Mouse (Mus musculus): Measurements from ENCODE around the gene H2-M10.2. TPM values are rescaled to one million over a fixed set of nuclear protein-coding genes. Genes with fewer than 3 reads are reported as not detected.

Gene H2-M10.2
- not detected for total RNA-seq (2021)

DNA sequence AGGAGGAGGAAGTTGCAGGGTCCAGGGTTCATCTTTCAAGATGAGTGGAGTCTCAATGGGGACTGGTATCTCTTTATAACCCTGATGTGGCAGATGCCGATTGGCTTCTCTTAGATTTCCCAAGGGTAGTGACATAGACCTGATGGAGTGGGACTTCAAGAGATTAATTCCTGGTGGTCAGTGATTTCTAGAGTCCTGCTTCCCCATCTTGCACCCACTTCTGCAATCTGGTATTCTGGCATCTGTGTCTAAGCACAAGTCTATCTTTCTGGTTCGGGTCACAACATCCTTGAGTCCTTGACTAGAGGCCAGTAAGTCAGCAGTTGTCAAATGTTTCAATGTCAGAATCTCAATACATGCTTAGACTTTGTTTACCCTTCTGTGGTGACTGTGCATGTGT lies at the start of gene H2-M10.2:
Gene H2-M10.2, minus strand, starts transcription at position 101 of the 400 bp plus-strand sequence.
- no peak for DNase-seq (ENCODE audit: extremely low spot score in 1 of 2, low spot score in 2 of 2)
- intact Hi-C loops (cut with DNase I) = no loop called here

- no peak for DNase-seq (ENCODE audit: extremely low spot score in 1 of 2, low spot score in 2 of 2)
- intact Hi-C loops (cut with DNase I) = no loop called here
Measured at GRCm38 (mm10) chr17:36326055-36326454, 39.8 kb upstream of the H2-M10.2 start, which contains the start of gene H2-M10.1. TSS of gene H2-M10.1 (minus strand) at chr17:36326155.

GRCm38 (mm10) chr17:36315689-36316253 lies 29.5 kb upstream of the H2-M10.2 start:
- DNase-seq (ENCODE audit: extremely low spot score in 1 of 2, low spot score in 2 of 2) = no peak
- intact Hi-C loops (cut with DNase I) = no loop called here

- intact Hi-C loops (cut with DNase I) = no loop called here
- DNase-seq (ENCODE audit: extremely low spot score in 1 of 2, low spot score in 2 of 2) = peak; percentile 60 to 62
Measured at GRCm38 (mm10) chr17:36315041-36315688, 28.9 kb upstream of the H2-M10.2 start.

- intact Hi-C loops (cut with DNase I) = no loop called here
- no peak for DNase-seq (ENCODE audit: extremely low spot score in 1 of 2, low spot score in 2 of 2)
Measured at GRCm38 (mm10) chr17:36314511-36314910, 28.2 kb upstream of the H2-M10.2 start.

DNA sequence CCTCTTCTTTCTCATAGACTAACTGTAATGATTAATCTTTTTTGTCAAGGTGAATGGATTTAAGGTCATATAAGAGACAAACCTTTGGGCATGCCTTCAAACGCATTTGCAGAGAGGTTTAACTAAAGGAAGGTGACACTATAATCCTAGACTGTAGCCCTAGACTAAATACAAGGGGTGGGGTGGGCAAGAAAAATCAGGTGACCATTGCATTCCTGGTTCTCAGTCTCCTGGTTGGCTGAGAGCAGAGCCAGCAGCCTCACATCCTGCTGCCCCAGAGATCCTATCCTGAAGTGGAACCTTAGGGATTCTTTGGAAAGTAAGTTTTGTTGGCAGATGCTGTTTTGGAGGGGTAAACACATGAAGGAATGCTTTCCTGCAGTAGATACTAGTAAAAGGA lies 23.0 kb upstream of the H2-M10.2 start:
- DNase-seq (ENCODE audit: extremely low spot score in 1 of 2, low spot score in 2 of 2) = no peak
- intact Hi-C loops (cut with DNase I) = loop anchor here (5.0 kb wide), 2 partner anchors 48 to 108 kb away; no protein-coding TSS in a partner anchor

- peak; percentile 69 to 75 for DNase-seq (ENCODE audit: extremely low spot score in 1 of 2, low spot score in 2 of 2)
- intact Hi-C loops (cut with DNase I) = loop anchor here (5.0 kb wide), 2 partner anchors 48 to 108 kb away; no protein-coding TSS in a partner anchor
Measured at GRCm38 (mm10) chr17:36308855-36309254, 22.6 kb upstream of the H2-M10.2 start.

DNA sequence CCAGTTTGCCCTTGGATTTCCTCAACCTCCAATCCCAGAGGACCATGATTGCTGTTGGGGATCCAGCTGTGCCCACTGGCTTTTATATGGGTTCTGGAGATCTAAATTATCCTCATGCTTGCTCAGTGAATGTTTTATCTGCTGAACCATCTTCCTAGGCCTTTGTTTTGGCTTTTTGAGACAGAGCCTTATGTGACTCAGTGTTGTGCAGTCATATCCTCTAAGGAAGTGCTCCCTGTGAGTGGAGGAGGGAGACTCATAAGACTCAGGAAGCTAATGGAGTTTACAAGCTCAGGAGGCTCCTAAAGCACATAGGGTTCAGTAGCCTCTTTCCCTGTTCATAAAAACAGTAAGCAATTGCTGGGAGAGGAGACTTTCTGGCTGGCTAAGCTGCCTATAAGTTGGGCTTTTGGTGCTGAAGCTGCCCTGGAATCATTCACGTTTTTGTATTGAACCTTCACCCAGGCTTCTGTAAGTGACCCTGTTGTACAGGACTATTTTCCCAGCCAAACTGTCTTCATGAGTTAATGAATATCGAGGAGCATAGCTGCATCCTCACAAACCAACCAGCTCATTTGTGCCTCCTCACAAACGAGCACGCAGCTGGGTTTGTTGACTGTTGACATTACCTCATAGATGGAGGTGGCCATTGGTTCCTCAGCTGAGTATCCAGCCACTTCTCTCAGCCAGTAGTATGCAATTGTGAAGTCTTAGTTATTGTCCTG lies 4.6 kb downstream of the H2-M10.2 start:
- DNase-seq (ENCODE audit: extremely low spot score in 1 of 2, low spot score in 2 of 2) = no peak
- intact Hi-C loops (cut with DNase I) = no loop called here

GRCm38 (mm10) chr17:36274776-36275175 lies 11.5 kb downstream of the H2-M10.2 start:
- no peak for DNase-seq (ENCODE audit: extremely low spot score in 1 of 2, low spot score in 2 of 2)
- intact Hi-C loops (cut with DNase I) = no loop called here

DNA sequence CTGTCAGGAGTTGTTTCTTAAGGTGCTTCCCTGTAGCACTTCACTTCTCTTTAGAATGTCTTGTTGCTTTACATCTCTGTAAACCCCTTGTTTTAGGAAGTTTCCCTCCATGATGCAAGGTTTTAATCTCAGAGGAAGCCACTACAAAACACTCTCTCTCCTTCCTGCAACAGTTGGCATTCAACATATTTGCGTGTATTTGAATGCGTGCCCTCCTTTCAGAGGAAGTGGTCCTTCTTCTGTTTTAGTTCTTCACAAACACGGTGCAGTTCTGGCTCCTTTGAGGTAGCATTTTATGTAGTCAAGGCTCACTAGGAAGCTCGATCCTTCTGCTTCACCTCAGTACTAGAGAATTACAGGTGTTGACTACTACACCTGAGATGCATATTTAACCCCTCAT lies 12.5 kb downstream of the H2-M10.2 start:
- DNase-seq (ENCODE audit: extremely low spot score in 1 of 2, low spot score in 2 of 2) = no peak
- intact Hi-C loops (cut with DNase I) = no loop called here

DNA sequence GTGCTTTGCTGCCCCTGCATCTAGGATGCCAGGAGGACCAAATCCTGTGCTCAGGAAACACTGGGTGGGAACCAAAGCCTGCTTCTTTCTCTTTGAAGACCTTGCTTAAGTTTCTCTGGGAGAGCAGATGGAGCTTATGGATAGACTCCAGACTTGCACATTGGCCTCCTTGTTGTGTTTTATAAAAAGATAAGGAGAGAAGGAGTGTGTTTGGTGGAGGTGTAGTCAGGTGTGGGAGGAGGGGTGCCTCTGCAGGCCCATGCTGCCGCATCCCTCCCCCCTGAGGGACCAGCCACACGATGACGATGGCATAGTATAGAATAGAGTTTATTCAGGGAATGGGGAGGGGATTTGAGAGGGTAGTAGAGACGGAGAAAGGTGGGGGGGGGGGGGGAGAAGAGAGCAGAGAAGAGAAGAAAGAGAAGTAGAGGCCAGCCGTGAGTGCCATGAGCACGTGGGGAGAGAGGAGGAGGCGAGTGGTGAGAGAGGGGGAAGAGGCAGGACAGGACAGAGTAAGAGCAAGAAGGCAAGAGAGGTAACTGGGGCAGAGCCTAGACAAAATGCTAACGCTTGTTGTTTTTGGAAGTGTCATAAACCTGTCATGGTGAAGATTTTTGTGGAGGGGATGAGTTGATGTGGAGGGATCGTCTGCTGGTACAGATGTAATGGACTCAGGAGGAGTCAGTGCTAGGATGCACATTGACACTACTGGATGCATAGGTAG lies 13.5 kb downstream of the H2-M10.2 start:
- intact Hi-C loops (cut with DNase I) = no loop called here
- DNase-seq (ENCODE audit: extremely low spot score in 1 of 2, low spot score in 2 of 2) = no peak

- intact Hi-C loops (cut with DNase I) = no loop called here
Measured at GRCm38 (mm10) chr17:36271586-36272256, 14.6 kb downstream of the H2-M10.2 start, which contains the start of gene Trim39. TSS of gene Trim39 (minus strand) at chr17:36272247.

GRCm38 (mm10) chr17:36270956-36271585 lies 15.2 kb downstream of the H2-M10.2 start:
- intact Hi-C loops (cut with DNase I) = no loop called here
- DNase-seq (ENCODE audit: extremely low spot score in 1 of 2, low spot score in 2 of 2) = peak; percentile 80 to 94

More at GRCm38 (mm10) chr17:36271586-36272256, 14.6 kb downstream of the H2-M10.2 start, which contains the start of gene Trim39:
- DNase-seq (ENCODE audit: extremely low spot score in 1 of 2, low spot score in 2 of 2) = peak in 1 of 2 experiments; percentile 65

DNA sequence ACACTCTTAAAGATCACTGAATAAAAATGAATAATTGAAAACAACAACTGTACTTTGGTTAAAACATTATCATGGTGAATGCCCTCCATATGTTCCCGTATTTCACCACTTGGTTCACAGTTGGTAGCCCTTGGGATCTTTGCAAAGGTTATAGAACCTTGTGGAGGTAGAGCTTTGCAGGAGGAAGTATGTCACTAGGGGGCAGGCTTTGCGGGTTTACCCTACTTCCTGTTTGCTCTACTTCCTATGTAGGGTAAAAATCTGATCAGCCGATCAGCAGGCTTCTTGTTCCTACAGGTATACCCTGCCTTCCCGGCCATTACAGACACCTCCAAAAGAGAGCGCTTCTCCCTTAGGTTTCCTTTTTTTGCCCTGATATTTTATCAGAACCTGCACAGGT lies 20.5 kb downstream of the H2-M10.2 start:
- intact Hi-C loops (cut with DNase I) = no loop called here
- DNase-seq (ENCODE audit: extremely low spot score in 1 of 2, low spot score in 2 of 2) = no peak

DNA sequence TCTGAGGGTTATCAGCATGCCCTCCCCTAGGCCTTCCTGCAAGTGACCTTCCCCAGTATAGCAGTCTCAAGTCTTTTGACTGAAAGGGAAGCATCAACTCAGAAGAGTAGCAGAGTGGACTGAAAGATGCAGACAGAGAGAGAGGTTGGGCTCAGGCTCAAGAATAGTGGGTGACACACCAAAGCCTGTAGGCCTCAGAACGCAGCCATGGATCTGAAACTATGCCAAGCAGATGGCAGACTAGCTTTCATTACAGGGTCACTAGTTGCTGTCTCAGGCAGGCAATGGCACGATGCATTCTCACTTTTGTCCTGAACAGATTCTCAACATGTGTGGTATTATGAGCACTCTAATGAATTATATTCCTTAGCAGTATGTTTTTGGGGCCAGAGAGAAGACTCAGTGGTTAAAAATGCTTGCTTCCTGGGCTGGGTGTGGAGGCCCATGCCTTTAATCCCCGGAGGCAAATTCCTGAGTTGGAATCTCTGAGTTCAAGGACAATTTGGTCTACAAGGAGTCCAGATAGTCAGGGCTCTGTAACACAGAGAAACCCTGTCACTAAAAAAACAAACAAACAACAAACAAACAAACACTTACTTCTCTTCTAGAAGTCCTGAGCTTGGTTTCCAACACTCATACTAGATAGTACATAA lies 21.9 kb downstream of the H2-M10.2 start:
- intact Hi-C loops (cut with DNase I) = no loop called here

DNA sequence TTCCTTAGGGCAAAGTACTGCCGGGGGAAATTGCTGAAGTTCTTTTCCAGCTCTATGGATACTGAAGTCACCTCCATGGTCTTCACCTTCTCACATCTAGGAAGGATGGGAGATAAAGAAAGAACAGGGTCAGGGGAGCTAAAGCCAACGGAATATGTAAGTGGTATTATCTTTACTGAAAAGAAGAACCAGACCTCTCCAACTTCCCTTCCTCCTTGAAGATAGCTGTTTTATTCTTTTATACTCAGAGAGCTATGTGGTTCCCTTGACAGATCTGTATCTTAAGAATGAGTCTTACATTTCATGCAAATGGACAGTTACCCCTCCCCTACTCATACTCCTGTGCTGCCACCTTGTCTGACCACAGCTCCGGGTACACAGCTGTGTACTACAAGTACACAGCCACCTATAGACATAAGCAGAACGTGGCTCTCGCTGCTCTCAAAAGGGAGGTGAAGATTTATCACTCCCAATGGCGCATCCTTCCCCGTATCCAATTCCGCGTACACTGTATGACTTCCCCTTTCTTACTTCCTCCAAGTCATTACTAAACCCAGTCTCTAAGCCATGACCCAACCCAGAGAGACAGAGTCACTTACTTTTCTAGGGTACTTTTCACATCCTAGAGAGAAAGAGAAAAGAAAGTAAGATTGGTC lies 24.7 kb downstream of the H2-M10.2 start:
- no peak for DNase-seq (ENCODE audit: extremely low spot score in 1 of 2, low spot score in 2 of 2)
- intact Hi-C loops (cut with DNase I) = no loop called here

More for the DNA sequence above, 21.9 kb downstream of the H2-M10.2 start:
- DNase-seq (ENCODE audit: extremely low spot score in 1 of 2, low spot score in 2 of 2) = no peak

GRCm38 (mm10) chr17:36257969-36258368 lies 28.3 kb downstream of the H2-M10.2 start, which contains the start of gene Rpp21:
TSS of gene Rpp21 (minus strand) at chr17:36258069.
- intact Hi-C loops (cut with DNase I) = no loop called here
- no peak for DNase-seq (ENCODE audit: extremely low spot score in 1 of 2, low spot score in 2 of 2)

Data from left cerebral cortex, postnatal 10 days (tissue).